Mouse (Mus musculus) ES-E14 (cell line): ENCODE measurements around the gene Itfg1.

Experiments used
- HCFC1 ChIP-seq: IDR thresholded peaks from 2 replicates; pipeline ENCODE4 v1.6.1; 2012; ENCODE audit warnings: low read length, inconsistent platforms, borderline replicate concordance; ENCODE audit not compliant: insufficient read depth
- MAFK ChIP-seq: IDR thresholded peaks from 2 replicates; pipeline ENCODE4 v1.6.1; 2014; ENCODE audit warnings: mild to moderate bottlenecking, low read depth, low read length, inconsistent platforms; ENCODE audit not compliant: insufficient read depth
- ZC3H11A ChIP-seq: IDR thresholded peaks from 2 replicates; pipeline ENCODE4 v1.6.1; 2012; ENCODE audit warnings: low read depth, mild to moderate bottlenecking, inconsistent platforms, low read length, borderline replicate concordance

DNA sequence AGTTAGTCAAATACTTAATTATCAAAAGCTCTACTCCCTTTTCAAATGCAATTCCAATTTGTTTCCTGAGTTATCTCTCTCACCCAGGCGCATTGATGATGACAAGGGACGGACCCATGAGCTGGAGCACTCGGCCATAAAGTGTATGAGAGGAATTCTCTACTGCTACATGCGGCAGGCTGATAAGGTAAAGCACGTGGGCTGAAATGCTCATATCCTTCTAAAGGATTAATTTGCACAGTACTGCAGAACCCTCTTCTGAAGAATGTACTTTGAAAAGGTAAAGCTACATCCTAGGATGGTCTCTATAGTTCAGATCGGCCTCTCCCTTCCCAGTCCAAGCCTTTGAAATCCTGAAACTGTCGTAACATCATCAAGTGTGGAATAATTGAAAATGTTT lies 38.9 kb upstream of the Itfg1 start:
- TF ChIP-seq HCFC1 (no peak), ZC3H11A (no peak), MAFK (no peak)
